Mouse (Mus musculus) gastrocnemius, postnatal 36 days (tissue): Measurements from ENCODE around the gene Cdkl4. TPM values are rescaled to one million over a fixed set of nuclear protein-coding genes. Genes with fewer than 3 reads are reported as not detected.
A peak's percentile ranks its signal among the peaks of the same experiment; 100 is the strongest.
"Not testable (repeated sequence)": the region's sequence is repeated elsewhere in the genome, so short reads cannot be mapped to it uniquely, and the experiment has no call there.

Source experiments
- DNase-seq, 2 experiments: peaks; one replicate each; pipeline ENCODE4 v3.0.0; 2022
- intact Hi-C: fragments of 180-260 bp; cut with DNase I; formaldehyde crosslinking; loops from one replicate; pipeline ENCODE4 v1.15.1; 2025
- total RNA-seq, 2 experiments: library from RNA; stranded (reverse); gene quantifications; 2 replicates each; pipeline ENCODE4 v1.2.3; 2021

Gene Cdkl4
- total RNA-seq, 2 experiments from 2014 or later, result not detected

GRCm38 (mm10) chr17:80564611-80564924, 13.0 kb downstream of the Cdkl4 start:
- DNase-seq, result no peak
- intact Hi-C loops, result no loop called here

- DNase-seq, intact Hi-C loops: not testable (repeated sequence)
These were observed 13.6 kb downstream of the Cdkl4 start for GRCm38 (mm10) chr17:80563762-80564610.

GRCm38 (mm10) chr17:80562792-80563191, 14.8 kb downstream of the Cdkl4 start:
- intact Hi-C loops, result no loop called here

DNA sequence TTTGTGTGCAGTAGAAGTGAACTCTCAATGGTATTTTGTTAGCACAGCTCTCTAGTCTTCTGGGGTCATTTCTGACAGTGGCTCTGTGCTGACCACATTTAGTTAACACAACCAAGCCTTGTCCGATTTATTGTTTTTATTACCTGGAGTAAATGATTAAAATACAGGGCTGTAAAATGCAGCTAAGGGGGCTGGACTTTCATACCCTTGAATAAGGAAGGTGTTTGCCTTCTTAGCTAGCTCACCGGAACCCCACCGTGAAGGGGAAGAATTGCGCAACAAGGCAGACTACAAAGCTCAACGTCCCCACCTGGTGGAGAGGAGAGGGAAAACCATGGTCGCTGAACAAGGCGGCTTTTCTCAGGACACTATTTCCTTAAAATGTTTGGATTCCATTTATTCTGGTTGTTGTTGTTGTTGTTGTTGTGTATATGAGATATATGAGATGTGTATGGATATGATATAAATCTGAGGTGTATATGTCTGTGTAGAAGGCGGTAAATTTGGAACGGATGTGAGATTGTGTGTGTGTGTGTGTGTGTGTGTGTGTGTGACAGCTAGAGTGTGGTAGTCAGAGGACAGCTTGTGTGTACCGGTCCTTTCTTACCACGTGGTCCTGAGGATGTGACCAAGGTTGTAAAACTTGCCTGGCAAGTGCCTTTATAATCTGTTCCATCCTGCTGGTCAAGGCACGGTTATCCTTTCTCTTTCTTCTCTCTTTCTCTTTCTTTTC, 16.8 kb downstream of the Cdkl4 start:
- peak; percentile 48 to 49 for DNase-seq
- intact Hi-C loops, result no loop called here

More at GRCm38 (mm10) chr17:80562792-80563191, 14.8 kb downstream of the Cdkl4 start:
- no peak for DNase-seq

- DNase-seq, result no peak
- intact Hi-C loops, result loop anchor here (2.0 to 10.0 kb wide), 2 partner anchors 101 to 265 kb away; partner anchors contain the start of genes Dhx57 and Morn2
These were observed 17.9 kb downstream of the Cdkl4 start for GRCm38 (mm10) chr17:80559745-80560144.

DNA sequence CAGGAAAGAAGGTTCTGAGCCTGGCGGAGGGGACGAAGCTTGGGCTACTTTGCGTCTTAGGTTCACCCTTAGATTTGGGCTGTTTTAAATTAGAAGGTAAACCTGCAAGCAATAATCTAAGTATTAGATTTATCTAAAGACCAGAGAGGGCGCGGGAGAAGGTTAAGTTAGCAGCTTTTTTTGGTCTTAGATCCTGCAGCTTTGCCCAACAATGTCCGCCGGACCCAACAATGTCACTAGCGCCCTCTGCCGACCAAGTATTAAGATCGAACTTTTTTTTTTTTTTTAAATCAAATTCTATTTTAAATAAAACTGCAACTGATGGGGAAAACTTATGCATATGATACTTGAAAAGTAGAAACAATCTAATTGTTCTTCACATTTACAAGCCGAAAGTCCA, 18.6 kb downstream of the Cdkl4 start:
- intact Hi-C loops, result loop anchor here (2.0 to 10.0 kb wide), 2 partner anchors 100 to 264 kb away; partner anchors contain the start of genes Dhx57 and Morn2
- DNase-seq, result no peak

DNA sequence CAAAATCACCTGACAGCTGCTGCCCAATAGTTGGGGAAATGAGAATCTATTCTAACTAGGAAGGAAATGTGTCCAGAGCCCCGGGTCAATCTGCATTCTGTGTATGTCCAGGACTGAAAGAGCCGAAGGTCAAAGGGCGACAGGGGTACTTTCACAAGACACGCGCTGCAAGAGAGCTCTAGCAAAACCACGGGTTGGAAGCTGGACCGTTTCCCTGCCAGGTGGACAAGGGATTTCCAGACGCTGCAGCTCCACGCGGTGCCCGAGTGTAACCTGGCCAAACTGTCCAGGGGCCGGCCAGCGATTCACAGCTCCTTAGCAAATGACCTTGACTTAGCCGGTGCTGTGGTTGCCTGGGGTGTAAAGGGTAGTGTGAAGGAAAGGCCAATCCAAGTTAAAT, 19.0 kb downstream of the Cdkl4 start:
- intact Hi-C loops, result loop anchor here (2.0 to 10.0 kb wide), 2 partner anchors 100 to 264 kb away; partner anchors contain the start of genes Dhx57 and Morn2
- no peak for DNase-seq

DNA sequence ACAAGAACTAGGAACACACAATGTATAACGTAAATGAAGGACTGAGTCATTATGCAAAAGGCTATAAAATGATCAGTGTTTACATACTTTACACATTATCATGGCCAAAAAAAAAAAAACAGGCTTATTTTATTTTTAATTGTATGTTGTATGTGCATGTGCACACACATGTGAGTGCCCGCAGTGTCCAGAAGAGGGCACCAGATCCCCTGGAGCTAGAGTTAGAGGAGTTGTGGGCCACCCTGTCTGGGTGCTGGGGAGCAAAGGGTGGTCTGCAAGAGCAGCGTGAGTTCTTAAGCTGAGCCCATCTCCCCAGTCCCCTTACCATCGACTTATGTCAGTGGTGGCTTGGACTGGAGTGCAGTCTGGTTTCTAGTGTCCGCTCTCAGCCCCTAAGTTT, 20.2 kb downstream of the Cdkl4 start:
- no peak for DNase-seq
- intact Hi-C loops, result loop anchor here (10.0 kb wide), 1 partner anchor 263 kb away; the partner anchor contains the start of genes Dhx57 and Morn2

- peak; percentile 50 to 63 for DNase-seq
These were observed 24.0 kb downstream of the Cdkl4 start for GRCm38 (mm10) chr17:80553318-80554270.

DNA sequence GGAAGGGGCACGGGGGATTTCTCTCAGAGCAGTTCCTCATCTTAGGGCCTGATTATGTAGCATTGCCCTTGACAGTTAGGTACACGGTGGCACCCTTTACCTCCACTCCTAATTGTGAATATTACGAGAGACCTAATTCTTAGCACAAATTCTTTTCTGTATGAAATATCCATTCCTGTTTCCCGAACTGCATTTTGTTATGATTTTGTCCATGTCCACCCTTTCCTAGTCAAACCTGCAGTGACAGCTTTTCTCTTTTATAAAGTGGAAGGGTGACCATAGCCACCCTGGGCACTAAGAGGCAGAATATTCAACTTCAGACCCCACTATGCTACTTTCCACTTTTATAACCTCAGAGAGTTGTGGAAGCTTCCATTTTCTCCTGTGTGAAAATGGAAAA, 25.0 kb downstream of the Cdkl4 start:
- intact Hi-C loops, result loop anchor here (2.0 to 10.0 kb wide), 2 partner anchors 98 to 258 kb away; partner anchors contain the start of genes Dhx57 and Morn2
- DNase-seq, result no peak

More at GRCm38 (mm10) chr17:80553318-80554270, 24.0 kb downstream of the Cdkl4 start:
- intact Hi-C loops, result loop anchor here (2.0 to 10.0 kb wide), 2 partner anchors 99 to 259 kb away; partner anchors contain the start of genes Dhx57 and Morn2

- no peak for DNase-seq
- intact Hi-C loops, result loop anchor here (10.0 kb wide), 1 partner anchor 256 kb away; the partner anchor contains the start of genes Dhx57 and Morn2
These were observed 26.6 kb downstream of the Cdkl4 start for GRCm38 (mm10) chr17:80550981-80551380.

DNA sequence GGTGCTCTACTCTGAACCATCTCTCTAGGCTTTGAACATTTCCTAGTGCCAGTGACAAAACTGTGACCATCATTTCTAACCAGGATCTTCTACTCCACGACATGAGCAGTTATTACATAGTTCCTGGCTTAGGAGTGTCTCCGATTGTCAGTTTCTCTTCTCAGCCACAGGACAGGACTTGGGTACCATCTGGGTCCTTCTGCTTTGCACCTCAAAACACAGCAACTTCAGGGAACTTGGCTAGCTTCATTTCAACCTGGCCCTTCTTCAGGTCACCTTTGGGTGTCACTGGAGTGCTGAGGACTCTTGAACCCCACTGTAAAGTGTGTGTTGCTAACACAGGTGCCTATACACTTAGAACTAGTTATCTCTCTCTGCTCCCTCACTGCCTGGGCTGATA, 30.8 kb downstream of the Cdkl4 start:
- intact Hi-C loops, result no loop called here
- no peak for DNase-seq

- intact Hi-C loops, result no loop called here
- DNase-seq, result no peak
These were observed 31.4 kb downstream of the Cdkl4 start for GRCm38 (mm10) chr17:80546227-80546626.

DNA sequence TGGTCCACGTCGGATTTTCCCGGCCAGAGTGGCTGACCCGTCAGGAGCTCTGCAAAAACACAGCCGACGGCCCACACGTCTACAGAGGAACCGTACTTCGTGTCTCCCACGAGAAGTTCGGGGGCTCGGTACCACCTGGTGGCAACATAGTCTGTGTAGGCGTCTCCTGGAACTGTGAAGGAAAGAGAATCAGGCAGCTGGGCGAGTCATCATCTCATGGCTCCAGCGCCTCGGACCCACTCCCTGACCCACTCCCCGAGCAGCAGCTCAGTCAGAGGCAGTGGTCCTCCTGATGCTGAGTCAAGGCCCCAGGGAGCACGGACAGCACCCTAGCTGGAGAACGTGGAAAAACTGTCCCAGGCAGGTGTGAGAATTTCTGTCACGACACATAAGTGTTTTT, 34.0 kb downstream of the Cdkl4 start:
- intact Hi-C loops, result no loop called here
- no peak for DNase-seq

DNA sequence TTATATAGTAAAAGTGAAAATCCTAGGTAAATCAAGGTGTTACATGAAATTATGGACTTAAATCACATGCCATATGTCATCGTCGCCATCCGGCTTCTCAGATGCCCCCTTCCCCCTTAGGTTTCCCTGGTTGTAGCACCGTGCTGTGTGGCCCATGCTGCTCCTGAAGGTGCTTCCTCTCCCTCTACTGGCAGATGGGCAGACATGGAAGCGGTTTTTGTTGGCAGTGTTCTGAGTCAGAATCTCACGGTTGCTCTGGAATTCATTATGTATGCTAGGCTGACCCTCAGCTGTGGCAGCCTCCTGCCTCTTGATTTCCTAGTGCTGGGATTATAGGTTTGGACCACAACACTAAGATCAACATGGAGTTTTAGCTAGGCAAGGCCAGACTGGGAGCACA, 40.5 kb downstream of the Cdkl4 start:
- intact Hi-C loops, result no loop called here
- DNase-seq, result no peak

DNA sequence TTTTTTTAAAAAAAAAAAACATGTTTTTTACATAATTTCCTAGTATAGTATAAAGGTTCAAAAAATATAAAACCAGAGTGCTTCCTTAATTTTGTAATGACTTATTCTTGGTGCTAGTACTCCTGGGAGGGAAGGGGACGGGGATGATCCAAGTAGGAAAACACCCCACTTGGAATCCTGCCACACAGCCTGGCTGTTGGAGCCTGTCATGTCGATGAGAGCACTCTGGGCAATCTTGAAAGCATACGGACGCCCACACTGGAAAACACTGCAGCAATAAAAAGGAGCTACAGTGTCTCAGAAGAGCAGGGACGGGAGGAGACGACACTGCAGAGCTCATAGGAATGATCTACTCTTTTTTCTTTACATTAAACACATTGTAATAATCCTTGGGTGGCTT, 42.0 kb downstream of the Cdkl4 start:
- no peak for DNase-seq
- intact Hi-C loops, result no loop called here

DNA sequence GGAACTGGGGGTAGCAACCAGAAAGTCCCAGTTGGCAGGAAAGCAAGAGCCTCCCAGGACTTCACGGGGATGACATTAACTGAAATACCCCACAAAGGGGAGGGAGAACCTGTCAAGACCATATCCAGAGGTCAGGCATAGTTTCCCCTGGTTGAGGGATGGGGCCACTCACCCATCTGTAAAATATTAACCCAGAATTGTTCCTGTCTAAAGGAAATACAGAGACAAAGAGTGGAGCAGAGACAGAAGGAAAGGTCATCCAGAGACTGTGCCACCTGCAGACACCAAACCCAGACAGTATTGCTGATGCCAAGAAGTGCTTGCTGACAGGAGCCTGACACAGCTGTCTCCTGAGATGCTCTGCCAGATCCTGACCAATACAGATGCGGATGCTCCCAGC, 46.3 kb downstream of the Cdkl4 start:
- DNase-seq, intact Hi-C loops: not testable (repeated sequence)

GRCm38 (mm10) chr17:80523231-80523630, 54.4 kb downstream of the Cdkl4 start:
- no peak for DNase-seq
- intact Hi-C loops, result no loop called here

GRCm38 (mm10) chr17:80522229-80522556, 55.4 kb downstream of the Cdkl4 start:
- intact Hi-C loops, result no loop called here
- no peak for DNase-seq
